Mouse (Mus musculus) hindlimb bud, embryonic 11.5 days (tissue): Measurements from ENCODE around the gene Cntnap1.
"Not testable (repeated sequence)": the region's sequence is repeated elsewhere in the genome, so short reads cannot be mapped to it uniquely, and the experiment has no call there.

Source experiments
- DNase-seq: peaks from one replicate; pipeline ENCODE4 v3.0.0-alpha.2; 2012; ENCODE audit warnings: low read depth, low spot score; ENCODE audit errors: extremely low spot score

Cntnap1 gene

GRCm38 (mm10) chr11:101149178-101150105, 20.9 kb upstream of the Cntnap1 start:
- no peak for DNase-seq

- DNase-seq: no peak
Observed at GRCm38 (mm10) chr11:101151063-101151462, 19.3 kb upstream of the Cntnap1 start.

GRCm38 (mm10) chr11:101152825-101153224, 17.5 kb upstream of the Cntnap1 start:
- DNase-seq: no peak

GRCm38 (mm10) chr11:101154648-101155047, 15.7 kb upstream of the Cntnap1 start:
- no peak for DNase-seq

GRCm38 (mm10) chr11:101155151-101155550, 15.2 kb upstream of the Cntnap1 start:
- DNase-seq: no peak

- DNase-seq: no peak
Observed at GRCm38 (mm10) chr11:101155728-101156371, 14.5 kb upstream of the Cntnap1 start, which contains the start of gene Tubg2. TSS of gene Tubg2 (plus strand) at chr11:101155907.

- DNase-seq: not testable (repeated sequence)
Observed at GRCm38 (mm10) chr11:101160151-101160550, 10.2 kb upstream of the Cntnap1 start.

GRCm38 (mm10) chr11:101160981-101161505, 9.3 kb upstream of the Cntnap1 start:
- DNase-seq: not testable (repeated sequence)

GRCm38 (mm10) chr11:101161551-101161950, 8.8 kb upstream of the Cntnap1 start:
- DNase-seq: no peak

GRCm38 (mm10) chr11:101162301-101162700, 8.0 kb upstream of the Cntnap1 start:
- DNase-seq: no peak

GRCm38 (mm10) chr11:101162772-101163171, 7.6 kb upstream of the Cntnap1 start:
- no peak for DNase-seq

GRCm38 (mm10) chr11:101163476-101164350, 6.6 kb upstream of the Cntnap1 start:
- DNase-seq: no peak

GRCm38 (mm10) chr11:101164351-101164665, 6.0 kb upstream of the Cntnap1 start:
- no peak for DNase-seq

GRCm38 (mm10) chr11:101164677-101165580, 5.4 kb upstream of the Cntnap1 start:
- DNase-seq: no peak

- no peak for DNase-seq
Observed at GRCm38 (mm10) chr11:101166357-101166756, 4.0 kb upstream of the Cntnap1 start.

GRCm38 (mm10) chr11:101167211-101167962, 2.9 kb upstream of the Cntnap1 start:
- DNase-seq: no peak

- DNase-seq: no peak
Observed at GRCm38 (mm10) chr11:101167963-101168300, 2.4 kb upstream of the Cntnap1 start.

GRCm38 (mm10) chr11:101168301-101168980, 1.9 kb upstream of the Cntnap1 start:
- no peak for DNase-seq
